Mouse (Mus musculus): ENCODE data around the gene Dgkg. TPM values are rescaled to one million over a fixed set of nuclear protein-coding genes. Genes with fewer than 3 reads are reported as not detected.

Dgkg gene
- polyA plus RNA-seq (2014; fragmentation: Illumina TruSeq; extraction: RNeasy Lipid Tissue Mini Kit (QIAGEN cat#74804); ENCODE audit: low read depth, low replicate concordance), result 0.29 TPM

DNA sequence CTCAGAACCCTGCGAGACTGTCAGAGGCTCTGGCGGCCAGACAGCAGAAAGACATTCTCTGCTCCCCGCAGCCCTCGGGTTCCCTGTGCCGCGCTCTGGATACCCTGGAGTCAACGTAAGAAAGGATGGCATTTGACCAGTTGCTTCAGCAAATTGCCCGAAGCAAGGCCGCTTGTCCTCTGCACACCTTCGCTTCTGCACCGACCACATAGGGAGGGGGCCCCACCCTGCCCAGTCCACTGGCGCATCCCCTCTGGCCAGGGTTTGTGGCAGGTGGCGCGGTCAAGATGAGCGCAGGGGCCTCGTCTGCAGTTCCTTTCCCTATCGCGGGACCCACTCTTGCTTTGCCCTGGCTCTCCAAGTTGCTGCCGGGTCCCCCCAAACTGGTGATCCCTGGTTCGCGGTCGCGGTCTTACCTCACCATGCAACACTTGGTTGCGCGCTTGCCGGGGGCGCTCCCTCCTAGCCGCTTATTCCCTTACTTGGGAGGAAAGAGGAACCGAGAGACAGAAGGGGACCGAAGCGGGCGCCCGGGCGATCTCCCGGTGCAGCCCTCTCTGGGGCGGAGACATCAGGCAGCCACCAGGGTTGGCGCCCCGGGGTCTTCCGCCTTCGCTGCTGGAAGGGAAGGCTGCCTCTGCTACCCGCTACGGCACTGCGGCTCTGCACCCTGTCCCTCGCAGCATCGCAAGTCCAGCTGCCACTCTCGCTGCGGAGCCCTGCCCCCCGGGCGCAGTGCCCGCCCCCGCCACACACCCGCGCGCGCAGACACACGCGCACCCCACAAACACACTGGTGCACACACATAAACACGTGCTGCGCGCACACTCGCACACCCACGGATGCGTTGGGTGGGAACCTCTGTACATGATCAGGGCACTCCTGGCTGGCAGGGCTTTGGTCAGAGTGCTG, at the start of gene Dgkg:
Gene Dgkg, minus strand, starts transcription at position 689 of the 912 bp plus-strand sequence.

DNA sequence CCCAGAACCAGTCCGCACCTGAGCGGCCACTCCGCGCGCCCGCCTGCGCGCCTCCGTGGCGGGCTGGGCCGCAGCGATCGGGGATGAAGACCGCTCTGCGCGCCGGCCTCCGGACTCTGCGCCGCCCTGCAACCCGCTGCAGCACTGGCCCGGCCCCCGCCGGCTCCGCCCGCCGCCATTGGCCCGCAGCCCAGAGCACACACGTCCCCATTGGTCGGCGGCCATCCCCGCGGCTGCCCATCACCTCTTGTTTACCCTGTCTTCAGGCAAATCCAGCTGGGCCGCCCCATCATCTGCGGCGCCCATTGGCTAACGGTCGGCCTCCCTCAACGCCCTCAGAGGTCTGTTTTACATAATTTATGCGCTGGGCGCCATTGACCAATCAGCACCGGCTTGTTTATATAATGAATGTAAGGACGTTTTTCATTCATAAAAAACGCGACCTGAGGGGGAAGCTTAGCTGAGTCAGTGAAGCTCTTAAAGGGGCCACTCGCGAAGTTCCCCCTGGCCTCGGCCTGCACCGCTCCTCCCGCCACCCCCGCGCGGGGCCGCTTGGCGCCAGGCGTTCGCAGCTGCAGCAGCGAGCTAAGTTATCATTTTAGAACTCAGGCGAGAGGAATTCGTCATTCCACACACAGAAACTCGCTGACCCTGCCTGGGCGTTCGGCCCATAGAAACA, 217.4 kb downstream of the Dgkg start, which contains the start of gene Etv5:
Gene Etv5, minus strand, starts transcription at position 221 of the 679 bp plus-strand sequence.

Other genes with a start within 250 kb of the Dgkg start
- 8.1 TPM for gene Etv5, start 217.5 kb downstream of the Dgkg start, polyA plus RNA-seq (2014; fragmentation: Illumina TruSeq; extraction: RNeasy Lipid Tissue Mini Kit (QIAGEN cat#74804); ENCODE audit: low read depth, low replicate concordance)
- gene Crygs, start 154.4 kb upstream of the Dgkg start, polyA plus RNA-seq (2014; fragmentation: Illumina TruSeq; extraction: RNeasy Lipid Tissue Mini Kit (QIAGEN cat#74804); ENCODE audit: low read depth, low replicate concordance), result not detected
- 11.7 TPM for gene Tbccd1, start 200.4 kb upstream of the Dgkg start, polyA plus RNA-seq (2014; fragmentation: Illumina TruSeq; extraction: RNeasy Lipid Tissue Mini Kit (QIAGEN cat#74804); ENCODE audit: low read depth, low replicate concordance)
- gene Dnajb11, start 200.6 kb upstream of the Dgkg start, polyA plus RNA-seq (2014; fragmentation: Illumina TruSeq; extraction: RNeasy Lipid Tissue Mini Kit (QIAGEN cat#74804); ENCODE audit: low read depth, low replicate concordance), result 53.6 TPM
- gene Ahsg, start 234.1 kb upstream of the Dgkg start, polyA plus RNA-seq (2014; fragmentation: Illumina TruSeq; extraction: RNeasy Lipid Tissue Mini Kit (QIAGEN cat#74804); ENCODE audit: low read depth, low replicate concordance), result 21.7 TPM

Measured in heart, adult 10 weeks (tissue).